Mouse (Mus musculus) induced T-regulatory cell, adult 2 months (primary cell): Measurements from ENCODE around the gene Frmd4b.
A peak's percentile ranks its signal among the peaks of the same experiment; 100 is the strongest.

Experiments used
- DNase-seq: peaks from one replicate; pipeline ENCODE4 v3.0.0-alpha.2; 2012; ENCODE audit warnings: low read depth

The Frmd4b gene

GRCm38 (mm10) chr6:97413453-97413852 lies 203.9 kb downstream of the Frmd4b start:
- DNase-seq = no peak

- no peak for DNase-seq
These were observed 204.9 kb downstream of the Frmd4b start for GRCm38 (mm10) chr6:97412403-97412802.

- no peak for DNase-seq
These were observed 206.0 kb downstream of the Frmd4b start for GRCm38 (mm10) chr6:97411327-97411726.

GRCm38 (mm10) chr6:97409467-97410239 lies 207.7 kb downstream of the Frmd4b start:
- DNase-seq = no peak

GRCm38 (mm10) chr6:97407914-97408313 lies 209.4 kb downstream of the Frmd4b start:
- DNase-seq = no peak

DNA sequence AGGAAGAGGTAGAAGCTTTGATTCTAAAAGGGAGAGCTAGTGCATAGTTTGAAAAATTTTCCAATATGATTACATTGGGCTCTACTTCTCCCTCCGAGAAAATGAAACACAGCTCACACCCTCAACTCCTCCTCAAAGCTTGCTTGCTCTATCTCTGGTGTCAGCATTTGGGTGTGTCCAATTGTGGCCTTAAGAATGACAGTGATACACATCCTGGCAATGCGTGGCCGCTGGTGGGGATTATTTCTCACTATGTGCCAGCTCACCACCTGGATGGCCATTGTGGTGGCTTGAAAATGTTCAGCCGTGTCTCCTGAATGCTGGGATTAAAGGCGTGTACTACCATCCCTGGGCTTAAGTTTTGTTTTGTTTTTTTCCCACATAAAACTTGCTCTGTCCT lies 209.9 kb downstream of the Frmd4b start:
- no peak for DNase-seq

DNA sequence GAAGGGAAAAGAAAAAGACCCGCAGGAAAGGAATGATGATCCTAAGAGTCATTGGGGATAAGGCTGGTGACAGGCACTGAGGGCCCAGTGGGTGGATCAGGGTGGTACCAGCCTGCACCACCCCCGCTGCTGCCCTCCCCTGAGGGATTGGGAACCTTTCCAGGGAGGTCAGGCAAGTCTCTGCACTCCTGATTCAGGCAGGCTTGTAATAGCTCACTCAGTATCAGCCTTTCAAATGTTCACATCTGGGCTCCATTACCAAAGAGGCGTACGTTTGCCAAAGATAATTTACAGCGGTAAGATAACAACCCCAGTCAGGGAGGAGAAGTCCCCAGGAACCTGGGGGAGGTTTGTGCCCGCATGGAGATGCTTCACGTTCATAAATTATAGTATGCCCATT lies 212.0 kb downstream of the Frmd4b start:
- no peak for DNase-seq

DNA sequence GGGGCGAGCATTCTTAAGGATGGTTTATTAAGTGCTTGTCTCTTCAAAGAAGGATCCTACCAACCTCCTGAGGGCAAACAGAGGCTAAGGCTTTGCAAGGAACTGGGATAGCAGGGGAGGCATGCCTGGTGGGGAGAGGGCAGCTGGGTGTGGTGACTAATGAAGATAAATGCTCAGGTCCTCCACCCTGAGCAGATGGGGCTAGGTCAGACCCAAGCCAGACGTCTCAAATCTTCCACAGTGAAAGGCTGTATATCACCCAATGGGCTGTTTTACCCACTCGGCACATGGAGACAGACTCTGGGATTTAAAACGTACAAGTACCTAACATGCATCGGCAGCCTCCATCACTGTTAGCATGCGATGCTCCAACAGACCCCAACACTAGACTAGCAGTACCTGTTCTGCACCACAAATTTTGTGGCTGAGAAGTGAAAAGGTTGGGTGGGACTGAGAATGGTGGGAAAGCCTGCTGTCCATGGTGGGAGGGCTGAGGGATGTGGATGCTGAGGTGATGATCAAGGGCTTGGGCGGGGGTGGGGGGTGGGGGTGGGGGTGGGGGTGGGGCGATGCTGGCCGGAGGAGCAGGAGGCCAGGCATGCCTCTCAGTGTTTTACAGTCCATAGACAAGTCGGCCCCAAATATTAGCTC lies 214.4 kb downstream of the Frmd4b start:
- no peak for DNase-seq

- no peak for DNase-seq
These were observed 216.9 kb downstream of the Frmd4b start for GRCm38 (mm10) chr6:97400446-97400845.

- DNase-seq = no peak
These were observed 219.4 kb downstream of the Frmd4b start for GRCm38 (mm10) chr6:97397935-97398334.

- DNase-seq = no peak
These were observed 220.4 kb downstream of the Frmd4b start for GRCm38 (mm10) chr6:97396957-97397354.

DNA sequence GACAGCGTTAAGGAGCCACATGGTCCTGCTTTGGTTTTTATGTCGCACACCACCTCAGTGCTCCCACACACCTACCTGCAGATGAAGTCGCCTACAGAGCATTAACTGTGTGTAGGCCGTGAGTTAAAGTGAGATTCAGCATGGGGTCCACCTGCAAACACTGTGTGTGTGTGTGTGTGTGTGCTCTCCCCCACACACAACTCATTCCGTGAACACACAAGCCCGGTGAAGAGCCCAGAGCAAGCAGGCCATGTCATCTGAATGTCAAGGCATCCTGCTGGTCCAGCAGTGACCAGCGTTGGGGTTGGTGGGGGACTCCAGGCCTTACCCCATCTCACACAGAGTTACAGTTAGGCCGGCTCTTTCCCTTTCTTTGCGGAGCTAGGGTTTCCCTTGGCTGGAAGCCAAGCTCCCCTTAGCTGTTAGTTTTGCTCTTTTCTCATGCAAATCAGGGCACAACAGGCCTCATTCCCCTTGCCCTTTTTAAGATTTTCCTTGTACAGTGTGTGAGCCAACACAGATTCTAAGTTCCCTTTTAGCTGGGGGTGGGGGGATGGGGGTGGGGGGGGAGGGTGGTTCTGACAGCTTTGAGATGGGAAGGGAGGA lies 220.9 kb downstream of the Frmd4b start:
- no peak for DNase-seq

- no peak for DNase-seq
These were observed 221.6 kb downstream of the Frmd4b start for GRCm38 (mm10) chr6:97395477-97396350.

DNA sequence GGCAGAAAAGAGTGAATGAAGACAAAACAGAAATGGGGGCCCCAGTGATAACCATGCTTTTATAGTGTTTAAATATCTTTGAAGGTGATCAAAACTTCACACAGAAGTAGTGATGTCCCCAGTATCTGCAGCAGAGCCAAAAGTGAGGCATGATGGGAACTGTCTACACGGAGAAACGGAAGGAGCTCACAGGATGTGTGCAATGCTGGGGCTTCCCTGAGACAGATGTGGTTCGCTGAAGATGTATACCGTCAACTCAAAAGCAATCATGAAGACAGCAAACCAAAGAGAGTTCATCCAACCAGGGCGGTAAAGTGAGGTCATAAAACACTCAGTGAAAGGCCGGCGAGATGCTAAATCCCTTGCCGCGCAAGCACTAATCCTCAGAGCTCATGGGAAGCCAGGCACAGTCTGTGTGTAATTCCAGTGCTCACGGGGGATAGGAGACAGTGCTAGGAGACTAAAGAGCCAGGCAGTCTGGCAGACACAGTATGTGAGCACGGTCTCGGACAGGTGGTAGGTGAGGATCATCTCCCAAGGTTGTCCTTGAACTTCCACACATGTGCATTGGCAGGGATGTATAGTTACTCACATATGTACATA lies 222.8 kb downstream of the Frmd4b start:
- peak; percentile 40 for DNase-seq

- DNase-seq = no peak
These were observed 224.4 kb downstream of the Frmd4b start for GRCm38 (mm10) chr6:97392912-97393311.

- DNase-seq = peak; percentile 33
These were observed 230.0 kb downstream of the Frmd4b start for GRCm38 (mm10) chr6:97387388-97387787.

GRCm38 (mm10) chr6:97384918-97385317 lies 232.4 kb downstream of the Frmd4b start:
- DNase-seq = no peak

DNA sequence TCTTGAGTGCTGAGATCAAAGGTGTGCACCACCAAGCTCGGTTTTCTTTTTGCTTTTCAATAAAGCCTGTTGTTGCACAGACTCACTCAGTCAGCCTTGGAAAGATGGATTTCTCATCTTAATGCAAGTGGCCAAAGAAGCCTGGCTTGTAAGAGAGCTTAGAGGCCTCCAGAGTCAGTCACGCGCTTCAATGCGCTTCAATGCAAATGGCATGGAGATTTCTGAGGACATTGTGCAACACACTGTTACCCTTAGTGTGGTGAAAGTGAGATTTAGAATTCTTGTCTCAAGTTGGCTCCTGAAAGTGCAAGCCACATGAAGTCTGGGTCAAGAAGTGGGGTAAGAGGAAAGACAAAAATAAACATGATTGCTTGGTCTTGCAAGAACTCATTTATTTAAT lies 236.1 kb downstream of the Frmd4b start:
- no peak for DNase-seq

DNA sequence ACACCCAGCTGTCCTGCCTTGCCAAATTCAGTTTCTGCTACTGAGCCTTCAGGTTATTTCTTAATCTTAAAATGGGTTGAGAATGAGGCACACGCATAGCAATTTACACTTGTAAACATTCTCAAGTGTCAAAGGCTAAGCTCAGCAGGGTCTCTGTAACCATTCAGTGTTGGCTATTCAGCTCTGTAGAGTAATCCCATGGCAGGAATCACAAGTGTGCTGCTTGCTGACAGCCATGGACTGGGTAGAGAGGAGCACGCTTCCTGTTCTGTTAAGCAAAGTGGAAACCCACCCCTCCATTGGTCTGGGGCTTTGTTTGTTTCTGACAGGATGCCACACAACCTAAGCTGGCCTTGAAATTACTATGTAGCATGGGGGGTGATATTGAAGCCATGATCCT lies 246.4 kb downstream of the Frmd4b start:
- DNase-seq = no peak

DNA sequence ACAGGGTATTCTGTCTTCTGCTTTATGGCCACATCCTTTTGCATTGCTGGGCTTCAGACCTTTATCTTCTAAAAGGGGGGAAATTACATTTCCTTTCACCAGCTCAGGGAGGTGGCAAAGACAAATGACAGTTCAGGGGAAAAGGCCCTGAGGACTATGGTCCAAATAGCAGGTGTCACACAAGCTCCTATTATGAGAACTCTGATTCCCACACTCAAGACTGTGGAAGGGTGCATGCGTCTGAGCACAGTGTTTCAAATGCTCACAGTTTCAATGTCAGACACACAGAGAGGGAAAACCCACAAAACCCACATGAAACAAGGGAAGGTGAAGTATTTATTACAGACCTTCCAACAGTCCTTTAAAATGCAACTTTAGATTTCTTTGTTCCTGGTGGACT lies 246.9 kb downstream of the Frmd4b start:
- no peak for DNase-seq

DNA sequence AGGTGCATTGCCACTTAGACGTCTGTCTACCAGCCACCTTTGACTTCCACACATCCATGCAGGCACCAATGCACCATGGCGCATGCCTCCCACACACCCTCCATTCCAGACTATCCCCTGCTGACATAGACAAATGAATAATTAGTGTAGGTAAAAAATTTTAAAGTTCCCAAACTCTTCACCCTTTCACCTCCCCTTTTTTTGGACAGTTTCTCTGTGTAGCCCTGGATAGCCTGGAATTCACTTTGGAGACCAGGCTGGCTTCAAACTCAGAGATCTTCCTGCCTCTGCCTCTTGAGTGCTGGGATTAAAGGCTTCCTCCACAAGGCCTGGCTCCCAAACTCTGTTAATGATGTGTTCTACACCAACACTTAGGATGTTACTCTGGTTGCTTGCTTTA lies 253.5 kb downstream of the Frmd4b start:
- DNase-seq = no peak

GRCm38 (mm10) chr6:97357606-97358005 lies 259.7 kb downstream of the Frmd4b start:
- peak; percentile 23 for DNase-seq
